Mouse (Mus musculus): ENCODE results near the gene Tmem203. TPM values are rescaled to one million over a fixed set of nuclear protein-coding genes. Genes with fewer than 3 reads are reported as not detected.
A peak's percentile ranks its signal among the peaks of the same experiment; 100 is the strongest.
"Not testable (repeated sequence)": the region's sequence is repeated elsewhere in the genome, so short reads cannot be mapped to it uniquely, and the experiment has no call there.

Tmem203 gene
- total RNA-seq, 2 experiments from 2014 or later = 14.9 to 16.0 TPM

DNA sequence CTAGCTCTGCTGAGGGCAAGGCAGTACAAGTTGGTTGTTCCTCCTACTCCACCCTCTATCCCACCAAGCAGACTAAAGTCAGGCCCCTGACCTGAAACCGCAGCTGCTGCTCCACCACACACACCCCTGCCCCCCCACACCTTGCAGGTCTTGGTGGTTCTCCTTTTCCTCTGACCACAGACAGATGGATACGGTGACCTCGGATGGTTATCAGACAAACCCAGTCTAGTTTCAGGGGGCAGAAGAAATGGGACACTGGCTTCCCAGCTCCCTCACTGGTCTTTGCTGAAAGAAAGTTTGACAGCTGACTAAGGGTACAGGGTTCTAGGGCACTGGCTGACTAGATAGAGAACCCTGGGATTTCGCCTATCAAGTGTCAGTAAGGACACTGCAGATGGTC lies 21.8 kb upstream of the Tmem203 start:
- no peak for DNase-seq

DNA sequence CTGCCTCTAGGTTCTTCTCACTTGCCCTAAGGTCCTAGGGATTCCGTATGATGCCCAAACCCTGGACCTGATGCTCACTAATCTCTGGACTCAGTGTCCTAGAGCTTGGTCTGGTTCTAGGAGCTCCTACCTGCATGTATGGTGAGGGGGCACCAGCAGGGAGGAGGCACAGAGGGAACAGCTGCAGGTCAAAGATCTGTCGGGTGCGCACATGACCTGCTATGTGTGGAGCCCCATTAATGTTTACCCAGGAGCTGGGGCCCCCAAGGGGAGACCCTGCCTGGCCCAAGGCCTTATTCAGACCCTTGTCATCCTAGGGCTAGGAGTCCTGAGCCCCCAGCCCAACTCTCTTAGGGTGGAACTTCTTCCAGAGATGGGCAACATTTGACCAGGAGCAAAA lies 21.2 kb upstream of the Tmem203 start, which contains the start of gene Slc34a3:
Gene Slc34a3, minus strand, starts transcription at position 315 of the 400 bp plus-strand sequence.
- DNase-seq = no peak

DNA sequence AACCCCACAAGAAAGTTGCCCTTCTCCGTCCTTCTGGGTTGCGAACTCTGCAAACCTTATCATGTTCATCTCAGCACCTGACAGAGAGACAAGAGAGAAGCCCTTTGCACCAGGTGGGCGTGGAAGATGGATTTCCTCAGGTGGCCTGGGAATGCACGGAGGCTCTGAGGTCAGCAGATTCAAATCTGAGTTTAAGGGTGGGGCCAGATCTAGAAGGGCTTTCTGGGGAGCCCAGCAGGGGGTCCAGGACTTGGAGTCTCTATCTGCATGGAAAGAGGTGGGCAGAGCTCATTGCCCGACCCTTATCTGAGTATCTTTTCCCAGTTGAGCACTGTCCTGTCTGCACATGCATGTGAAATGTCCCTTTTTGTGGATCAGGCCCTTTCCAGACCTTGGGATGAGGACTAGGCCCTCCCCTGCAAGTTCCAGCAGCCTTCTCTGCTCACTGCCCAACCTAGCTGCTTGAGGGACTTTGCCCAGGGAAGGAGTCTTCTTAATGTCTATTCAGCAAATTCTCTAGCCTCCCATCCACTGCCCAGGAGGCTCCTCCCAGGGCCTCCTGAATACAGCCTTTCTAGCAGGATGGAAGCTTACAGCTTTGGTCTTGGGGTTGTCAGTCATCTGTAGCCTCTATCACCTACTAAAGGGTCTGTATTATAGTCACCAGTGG lies 20.6 kb upstream of the Tmem203 start:
- DNase-seq = no peak

DNA sequence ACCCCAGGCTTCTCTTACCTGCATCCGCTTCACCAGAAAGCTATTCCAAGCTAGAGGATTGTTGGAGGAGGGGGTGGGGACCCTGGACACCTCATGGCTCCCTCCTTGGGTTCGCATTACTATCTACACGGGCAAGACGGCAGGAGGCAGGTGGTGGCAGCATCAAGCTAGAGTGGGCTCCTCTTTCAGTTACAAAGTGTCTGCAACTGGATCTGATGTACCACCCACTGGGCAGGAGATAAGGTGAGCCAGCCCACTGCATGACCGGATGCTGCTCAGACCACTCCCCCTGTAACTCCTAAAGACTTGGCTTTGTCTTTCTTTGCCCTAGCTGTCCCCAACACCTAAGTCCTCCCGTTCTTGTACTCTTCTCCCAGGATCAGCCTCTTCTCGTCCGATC lies 18.6 kb upstream of the Tmem203 start, which contains the start of gene Rnf224:
Gene Rnf224, minus strand, starts transcription at position 174 of the 400 bp plus-strand sequence.
- DNase-seq = no peak

DNA sequence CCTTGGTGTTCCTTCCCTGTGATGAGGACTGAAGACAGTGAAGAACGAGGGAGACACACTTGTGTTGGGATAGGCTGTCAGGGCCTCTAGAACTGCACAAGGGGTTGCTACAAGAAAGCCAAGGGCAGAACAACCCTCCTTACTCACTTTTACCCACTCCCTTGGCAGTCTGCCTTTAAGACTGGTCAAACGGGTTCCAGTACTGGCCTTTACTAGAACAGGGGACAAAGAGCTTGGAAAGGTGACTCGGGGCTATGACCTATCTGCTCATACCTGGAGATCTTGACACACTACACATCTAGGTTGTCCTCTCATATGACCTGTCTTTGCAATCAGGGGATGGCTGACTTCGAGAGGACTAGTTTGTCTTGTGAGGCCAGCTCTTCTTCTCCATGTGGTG lies 17.7 kb upstream of the Tmem203 start:
- DNase-seq = no peak

GRCm38 (mm10) chr2:25238106-25238505 lies 17.1 kb upstream of the Tmem203 start:
- no peak for DNase-seq

- DNase-seq = no peak
These were observed 15.5 kb upstream of the Tmem203 start for GRCm38 (mm10) chr2:25239766-25240165.

DNA sequence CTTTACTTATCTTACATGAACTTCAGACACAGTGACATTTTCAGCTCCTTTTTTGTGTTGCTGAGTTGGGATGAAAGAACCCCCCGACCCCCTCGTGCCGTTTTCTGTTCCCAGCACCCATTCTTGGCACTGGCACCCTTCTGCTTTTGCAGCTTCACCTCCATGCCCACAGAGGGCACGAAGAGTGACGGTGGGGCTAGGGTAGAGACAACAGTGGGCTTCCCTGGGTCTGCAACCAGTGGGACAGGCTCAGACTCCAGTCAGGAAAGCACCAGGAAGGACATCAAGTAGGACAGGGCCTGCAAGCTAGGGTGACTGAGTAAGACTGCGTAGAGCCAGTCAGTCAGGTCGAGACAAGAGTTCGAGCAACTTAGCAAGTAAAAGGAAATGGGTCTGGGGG lies 14.9 kb upstream of the Tmem203 start:
- DNase-seq = no peak

DNA sequence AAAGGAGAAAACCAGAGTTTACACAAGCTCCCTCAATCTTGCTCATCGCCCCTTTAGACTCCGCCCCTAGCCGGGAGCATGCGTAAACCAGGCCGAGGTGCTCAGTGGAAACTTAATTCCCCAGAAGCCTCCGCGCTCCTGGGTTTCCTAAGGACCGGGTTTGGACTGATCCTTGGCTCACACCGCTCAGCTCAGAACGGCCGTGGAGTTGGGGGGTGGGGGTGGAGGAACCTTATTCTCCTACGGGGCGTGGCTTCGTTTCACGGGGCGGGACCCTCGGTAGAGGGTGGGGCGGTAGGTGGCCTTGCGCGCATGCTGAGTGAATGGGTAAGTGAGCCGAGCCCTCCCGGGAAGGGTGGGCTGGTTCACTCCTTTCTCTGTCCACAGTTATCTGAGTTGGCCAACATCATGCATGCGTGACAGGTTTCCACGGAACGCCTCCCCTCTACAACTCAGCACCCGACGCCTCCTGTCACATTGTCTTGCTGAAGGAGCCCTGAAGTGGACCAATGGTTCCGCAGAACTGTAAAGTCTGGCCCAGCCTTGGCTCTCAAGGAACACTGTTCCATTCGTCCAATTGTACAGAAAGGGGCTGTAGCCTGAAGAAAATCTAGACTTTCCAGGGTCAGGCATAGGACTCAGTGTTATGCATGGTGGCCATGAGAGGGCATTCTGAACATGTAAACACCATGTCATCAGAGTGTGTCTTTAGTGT lies 14.4 kb upstream of the Tmem203 start:
- DNase-seq = peak; percentile 50

DNA sequence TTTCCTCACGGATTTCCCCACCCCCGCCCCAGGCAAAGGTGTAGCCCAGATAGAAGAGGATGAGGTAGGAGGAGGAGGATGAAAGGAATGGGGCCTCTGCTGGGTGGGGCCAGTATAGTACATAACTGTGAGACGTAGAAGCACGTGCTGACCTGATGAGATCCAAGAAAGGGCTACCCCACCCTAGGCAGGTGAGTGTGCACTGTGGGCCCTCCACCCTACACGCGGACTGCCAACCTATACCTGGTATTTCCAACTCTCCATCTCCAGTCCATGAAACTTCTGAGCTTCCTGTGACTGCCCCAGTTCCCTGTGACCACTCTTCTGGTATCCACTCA lies 13.8 kb upstream of the Tmem203 start:
- DNase-seq = no peak

DNA sequence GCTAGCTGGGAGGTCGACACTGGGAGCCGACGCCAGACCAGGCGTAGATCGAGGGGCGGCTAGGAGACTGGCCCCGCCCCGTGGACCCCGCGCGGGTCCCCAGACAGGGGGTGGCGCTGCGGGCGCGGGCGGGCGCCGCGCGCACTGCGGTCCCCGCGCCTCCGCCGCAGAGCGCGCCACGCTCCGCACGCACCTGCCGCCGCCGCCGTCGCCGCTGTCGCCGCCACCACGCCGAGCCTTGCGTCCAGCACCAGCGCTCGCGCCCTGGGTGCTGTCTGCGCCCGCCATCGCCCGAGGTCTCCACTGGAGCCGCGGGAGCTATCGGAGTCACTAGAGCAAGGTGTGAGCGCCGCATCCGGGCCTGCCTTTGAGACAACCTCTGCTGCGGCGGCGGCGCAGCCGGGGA lies 13.1 kb upstream of the Tmem203 start, which contains the start of the genes Rnf208 and Cysrt1:
Gene Rnf208, plus strand, starts transcription at position 155 of the 406 bp plus-strand sequence.
Gene Cysrt1, minus strand, starts transcription at position 352 of the 406 bp plus-strand sequence.
- no peak for DNase-seq

DNA sequence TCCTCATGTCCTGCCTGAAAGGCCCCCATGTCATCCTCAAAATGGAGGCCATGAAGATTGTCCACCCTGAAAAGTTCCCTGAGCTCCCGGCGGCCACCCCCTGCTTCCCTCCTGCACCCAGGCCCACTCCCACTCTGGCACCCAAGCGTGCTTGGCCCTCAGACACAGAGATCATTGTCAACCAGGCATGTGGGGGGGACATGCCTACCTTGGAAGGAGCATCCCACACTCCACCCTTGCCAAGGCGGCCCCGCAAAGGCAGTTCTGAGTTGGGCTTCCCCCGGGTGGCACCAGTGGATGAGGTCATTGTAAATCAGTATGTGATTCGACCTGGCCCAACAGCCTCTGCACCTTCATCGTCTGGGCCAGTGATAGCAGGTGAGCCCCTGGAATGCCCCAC lies 11.9 kb upstream of the Tmem203 start:
- DNase-seq = no peak

- no peak for DNase-seq
These were observed 11.1 kb upstream of the Tmem203 start for GRCm38 (mm10) chr2:25244144-25244543.

- DNase-seq = no peak
These were observed 8.8 kb upstream of the Tmem203 start, which contains the start of gene AL732309.1 for GRCm38 (mm10) chr2:25246183-25247072. Gene AL732309.1 (minus strand): TSS chr2:25246863.

GRCm38 (mm10) chr2:25252331-25252730 lies 2.9 kb upstream of the Tmem203 start:
- no peak for DNase-seq

DNA sequence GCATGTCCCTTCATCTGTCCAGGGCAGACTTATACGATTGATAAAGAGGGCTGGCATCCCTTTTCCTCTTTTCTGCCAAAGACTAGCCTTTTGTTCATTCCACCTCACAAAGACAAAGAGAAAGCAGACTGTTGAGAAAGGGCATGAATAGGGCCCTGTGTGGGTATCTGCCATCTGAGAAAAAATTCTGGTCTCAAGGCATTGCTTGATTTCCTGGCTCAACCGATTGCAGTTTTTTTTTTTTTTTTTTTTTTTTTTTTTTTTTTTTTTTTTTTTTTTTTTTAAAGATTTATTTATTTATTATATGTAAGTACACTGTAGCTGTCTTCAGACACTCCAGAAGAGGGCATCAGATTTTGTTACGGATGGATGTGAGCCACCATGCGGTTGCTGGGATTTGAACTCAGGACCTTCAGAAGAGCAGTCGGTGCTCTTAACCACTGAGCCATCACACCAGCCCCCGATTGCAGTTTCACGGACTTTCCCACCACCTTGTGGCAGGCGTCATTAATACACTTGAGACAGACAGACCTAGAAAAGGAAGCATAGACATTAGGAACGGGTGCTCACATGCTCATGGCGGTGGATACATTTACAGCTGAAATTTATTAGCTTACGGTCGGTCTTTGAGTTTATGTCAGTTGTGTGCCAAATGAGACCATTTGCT lies 1.3 kb downstream of the Tmem203 start:
- DNase-seq = not testable (repeated sequence)

DNA sequence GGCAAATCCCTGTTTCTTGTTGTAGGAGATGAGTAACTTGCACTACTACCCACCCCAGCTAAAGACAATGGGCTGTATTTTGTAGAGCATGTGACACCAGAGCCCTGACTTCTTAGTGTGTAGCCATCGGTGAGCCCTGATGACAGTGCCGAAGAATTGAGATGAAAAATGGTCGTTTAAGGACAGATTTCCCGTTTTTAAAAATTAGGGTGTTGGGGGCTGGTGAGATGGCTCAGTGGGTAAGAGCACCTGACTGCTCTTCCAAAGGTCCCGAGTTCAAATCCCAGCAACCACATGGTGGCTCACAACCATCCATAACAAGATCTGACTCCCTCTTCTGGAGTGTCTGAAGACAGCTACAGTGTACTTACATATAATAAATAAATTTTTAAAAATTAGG lies 2.0 kb downstream of the Tmem203 start:
- DNase-seq = not testable (repeated sequence)

DNA sequence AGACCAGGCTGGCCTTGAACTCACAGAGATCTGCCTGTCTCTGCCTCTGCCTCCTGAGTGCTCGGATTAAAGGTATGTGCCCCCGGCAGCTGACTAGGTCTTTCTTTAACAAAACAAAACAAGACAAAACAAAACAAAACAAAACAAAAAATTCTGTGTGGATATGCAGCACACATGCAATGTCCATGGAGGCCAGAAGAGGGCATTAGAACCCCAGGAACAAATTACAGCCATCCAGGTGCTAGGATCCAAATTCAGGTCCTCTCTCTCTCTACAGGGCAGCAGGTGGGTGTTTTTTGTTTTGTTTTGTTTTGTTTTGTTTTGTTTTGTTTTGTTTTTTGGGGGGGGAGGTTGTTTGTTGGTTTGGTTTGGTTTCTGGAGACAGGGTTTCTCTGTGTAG lies 3.6 kb downstream of the Tmem203 start:
- no peak for DNase-seq

- no peak for DNase-seq
These were observed 6.6 kb downstream of the Tmem203 start for GRCm38 (mm10) chr2:25261870-25262269.

DNA sequence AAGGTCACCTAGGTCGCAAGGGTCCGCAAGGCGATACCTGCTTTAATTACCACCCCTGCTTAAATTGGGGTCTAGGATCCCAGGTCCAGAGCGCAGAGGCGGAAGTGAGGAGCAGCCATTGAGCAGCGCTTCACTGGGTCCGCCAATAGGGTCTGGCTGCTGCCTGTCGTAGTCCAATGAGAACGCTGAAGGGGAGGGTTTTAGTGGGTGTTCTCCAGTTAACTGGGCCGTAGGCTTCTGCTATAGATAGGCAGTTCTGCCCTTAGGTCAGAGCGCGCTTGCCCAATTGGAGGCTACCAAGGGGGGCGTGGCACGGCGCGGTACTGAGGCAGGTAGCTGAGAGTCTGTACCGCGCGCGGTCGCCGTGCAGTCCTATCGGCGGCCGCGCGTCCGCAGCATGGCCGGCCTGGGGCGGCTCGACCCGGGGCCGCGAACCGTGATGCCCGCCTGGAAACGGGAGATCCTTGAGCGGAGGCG lies 7.1 kb downstream of the Tmem203 start, which contains the start of gene Tprn:
Gene Tprn, plus strand, starts transcription at position 328 of the 477 bp plus-strand sequence.
- DNase-seq = peak; percentile 85

GRCm38 (mm10) chr2:25262795-25263622 lies 7.8 kb downstream of the Tmem203 start:
- DNase-seq = no peak
